Mouse (Mus musculus): ENCODE results near the gene Cflar. TPM values are rescaled to one million over a fixed set of nuclear protein-coding genes. Genes with fewer than 3 reads are reported as not detected.

Cflar gene
- polyA plus RNA-seq, 1 experiment from 2014 or later, result 26.2 TPM

GRCm38 (mm10) chr1:58715536-58715935 lies 4.2 kb downstream of the Cflar start:
- Histone ChIP-seq H3K4me1 (peaks cover 22% of the 10 kb centered on the region), H3K36me3 (peaks cover 46% of the 10 kb centered on the region), H3K9me3 (replicated peaks) (no peaks in the 10 kb centered on the region), H3K27ac (no peak overlapping the region), H3K27me3 (ENCODE audit: low read depth, poor library complexity, severe bottlenecking) (no peaks in the 10 kb centered on the region), H3K4me3 (no peak overlapping the region)
- no peak for DNase-seq (ENCODE audit: low spot score)

GRCm38 (mm10) chr1:58716162-58716882 lies 5.0 kb downstream of the Cflar start:
- peaks cover 47% of the 10 kb centered on the region for H3K36me3 ChIP-seq
- no peak for DNase-seq (ENCODE audit: low spot score)
- no peaks in the 10 kb centered on the region for H3K9me3 ChIP-seq (replicated peaks)
- WGBS, result 77% methylated on average over 7 of the region's 7 CpGs
- no peak overlapping the region for H3K27ac ChIP-seq
- H3K4me3 ChIP-seq, result no peak overlapping the region
- H3K27me3 ChIP-seq (ENCODE audit: low read depth, poor library complexity, severe bottlenecking), result no peaks in the 10 kb centered on the region
- H3K4me1 ChIP-seq, result peaks cover 22% of the 10 kb centered on the region

GRCm38 (mm10) chr1:58716883-58717220 lies 5.5 kb downstream of the Cflar start:
- Histone ChIP-seq H3K27ac (no peak overlapping the region), H3K4me1 (peaks cover 22% of the 10 kb centered on the region), H3K36me3 (peaks cover 53% of the 10 kb centered on the region), H3K9me3 (replicated peaks) (no peaks in the 10 kb centered on the region), H3K4me3 (no peak overlapping the region), H3K27me3 (ENCODE audit: low read depth, poor library complexity, severe bottlenecking) (no peaks in the 10 kb centered on the region)
- DNase-seq (ENCODE audit: low spot score), result no peak
- WGBS, result 97% methylated on average over 4 of the region's 4 CpGs

GRCm38 (mm10) chr1:58717589-58718270 lies 6.4 kb downstream of the Cflar start:
- no peak overlapping the region for H3K4me3 ChIP-seq
- 95% methylated on average over 8 of the region's 8 CpGs for WGBS
- no peak overlapping the region for H3K27ac ChIP-seq
- DNase-seq (ENCODE audit: low spot score), result no peak
- H3K4me1 ChIP-seq, result peaks cover 16% of the 10 kb centered on the region
- H3K27me3 ChIP-seq (ENCODE audit: low read depth, poor library complexity, severe bottlenecking), result no peaks in the 10 kb centered on the region
- peaks cover 57% of the 10 kb centered on the region for H3K36me3 ChIP-seq
- no peaks in the 10 kb centered on the region for H3K9me3 ChIP-seq (replicated peaks)

GRCm38 (mm10) chr1:58719356-58719945 lies 8.1 kb downstream of the Cflar start:
- H3K4me3 ChIP-seq, result no peak overlapping the region
- peaks cover 57% of the 10 kb centered on the region for H3K36me3 ChIP-seq
- no peaks in the 10 kb centered on the region for H3K9me3 ChIP-seq (replicated peaks)
- no peak for DNase-seq (ENCODE audit: low spot score)
- no peaks in the 10 kb centered on the region for H3K27me3 ChIP-seq (ENCODE audit: low read depth, poor library complexity, severe bottlenecking)
- peaks cover 21% of the 10 kb centered on the region for H3K4me1 ChIP-seq
- no peak overlapping the region for H3K27ac ChIP-seq
- WGBS, result 89% methylated on average over 7 of the region's 7 CpGs

- Histone ChIP-seq H3K4me1 (peaks cover 19% of the 10 kb centered on the region), H3K4me3 (no peak overlapping the region), H3K36me3 (peaks cover 56% of the 10 kb centered on the region), H3K27ac (no peak overlapping the region), H3K9me3 (replicated peaks) (no peaks in the 10 kb centered on the region), H3K27me3 (ENCODE audit: low read depth, poor library complexity, severe bottlenecking) (no peaks in the 10 kb centered on the region)
- 93% methylated on average over 8 of the region's 8 CpGs for WGBS
- no peak for DNase-seq (ENCODE audit: low spot score)
Measured at GRCm38 (mm10) chr1:58720090-58720489, 8.8 kb downstream of the Cflar start.

DNA sequence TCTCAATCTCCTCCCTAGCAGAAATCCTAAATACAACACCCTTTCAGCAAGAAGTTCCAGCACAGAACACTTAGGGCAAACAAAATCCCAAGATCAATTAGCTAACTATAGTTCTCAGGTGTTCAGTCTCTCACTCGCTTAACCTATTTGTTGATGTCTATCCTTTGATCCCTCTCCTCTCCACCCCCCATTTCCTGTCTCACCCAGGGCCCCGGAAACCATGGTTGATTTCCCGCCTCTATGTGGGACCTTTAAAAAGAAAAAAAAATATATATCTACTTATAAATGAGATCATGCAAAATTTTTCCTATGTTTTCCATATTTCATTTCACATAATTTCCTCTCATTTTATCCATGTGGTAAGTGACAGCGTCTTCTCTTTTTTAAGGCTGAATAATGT lies 9.7 kb downstream of the Cflar start:
- WGBS, result 78% methylated on average over 4 of the region's 4 CpGs
- no peak overlapping the region for H3K4me3 ChIP-seq

GRCm38 (mm10) chr1:58722115-58722938 lies 11.0 kb downstream of the Cflar start:
- Histone ChIP-seq H3K27me3 (ENCODE audit: low read depth, poor library complexity, severe bottlenecking) (no peaks in the 10 kb centered on the region), H3K4me1 (peaks cover 14% of the 10 kb centered on the region), H3K27ac (no peak overlapping the region), H3K9me3 (replicated peaks) (no peaks in the 10 kb centered on the region), H3K36me3 (peaks cover 47% of the 10 kb centered on the region), H3K4me3 (no peak overlapping the region)
- no peak for DNase-seq (ENCODE audit: low spot score)
- WGBS, result 93% methylated on average over 11 of the region's 11 CpGs

More for the DNA sequence above, 9.7 kb downstream of the Cflar start:
- no peaks in the 10 kb centered on the region for H3K27me3 ChIP-seq (ENCODE audit: low read depth, poor library complexity, severe bottlenecking)
- no peak for DNase-seq (ENCODE audit: low spot score)
- H3K36me3 ChIP-seq, result peaks cover 50% of the 10 kb centered on the region
- H3K4me1 ChIP-seq, result peaks cover 19% of the 10 kb centered on the region
- H3K9me3 ChIP-seq (replicated peaks), result no peaks in the 10 kb centered on the region
- no peak overlapping the region for H3K27ac ChIP-seq

GRCm38 (mm10) chr1:58723062-58723808 lies 11.9 kb downstream of the Cflar start:
- Histone ChIP-seq H3K36me3 (peaks cover 48% of the 10 kb centered on the region), H3K27me3 (ENCODE audit: low read depth, poor library complexity, severe bottlenecking) (no peaks in the 10 kb centered on the region), H3K4me3 (no peak overlapping the region), H3K4me1 (peaks cover 14% of the 10 kb centered on the region), H3K9me3 (replicated peaks) (no peaks in the 10 kb centered on the region), H3K27ac (no peak overlapping the region)
- WGBS, result 72% methylated on average over 7 of the region's 7 CpGs
- no peak for DNase-seq (ENCODE audit: low spot score)

DNA sequence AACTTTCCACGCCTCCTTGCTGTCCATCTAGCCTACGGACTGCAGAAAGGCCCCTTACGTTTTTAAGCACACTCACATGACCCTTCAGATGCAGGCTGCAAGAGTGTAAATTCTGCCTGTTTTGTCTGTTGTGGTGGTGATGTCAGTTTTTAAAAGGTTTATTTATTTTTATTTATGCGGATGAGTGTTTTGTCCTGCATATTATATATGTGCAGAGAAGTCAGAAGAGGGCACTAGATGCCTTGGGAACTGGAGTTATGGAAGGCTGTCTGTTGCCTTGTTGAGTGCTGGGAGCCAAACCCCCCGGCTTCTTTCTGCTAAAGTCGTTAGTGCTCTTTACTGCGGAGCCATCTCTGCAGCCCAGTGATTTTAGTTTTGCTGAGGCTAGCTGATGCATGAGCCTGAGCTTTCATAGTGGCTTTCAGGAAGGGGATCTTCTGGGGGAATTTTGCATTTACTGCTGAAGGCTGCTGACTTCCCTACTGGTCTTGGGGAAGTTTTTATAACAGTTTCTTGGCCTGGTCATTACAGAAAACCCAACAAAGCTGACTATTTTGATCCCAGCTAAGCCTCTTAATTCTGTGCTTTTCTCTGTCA lies 12.6 kb downstream of the Cflar start:
- H3K4me1 ChIP-seq, result peaks cover 14% of the 10 kb centered on the region
- whole genome bisulfite sequencing, result 61% methylated on average over 7 of the region's 7 CpGs
- DNase-seq (ENCODE audit: low spot score), result no peak

DNA sequence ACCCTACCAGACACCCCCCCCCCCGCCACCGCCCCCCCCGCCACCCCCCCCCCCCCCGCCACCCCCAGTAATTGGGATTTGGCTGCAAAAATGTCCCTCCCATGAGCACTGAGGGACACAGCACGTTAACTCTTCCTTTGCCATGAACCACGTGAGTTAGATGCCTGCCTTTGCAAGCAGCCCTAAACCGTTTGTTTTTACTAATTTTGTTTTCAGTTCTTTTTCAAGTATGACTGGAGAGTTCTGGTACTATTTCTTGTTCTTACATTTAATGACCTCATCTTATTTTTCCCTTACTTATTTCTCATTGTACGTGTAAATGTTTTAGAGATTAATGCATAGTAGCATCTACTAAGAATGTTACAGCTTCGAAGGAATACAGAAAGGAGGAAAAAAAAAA lies 13.2 kb downstream of the Cflar start:
- no peaks in the 10 kb centered on the region for H3K9me3 ChIP-seq (replicated peaks)
- DNase-seq (ENCODE audit: low spot score), result no peak
- peaks cover 51% of the 10 kb centered on the region for H3K36me3 ChIP-seq
- H3K27me3 ChIP-seq (ENCODE audit: low read depth, poor library complexity, severe bottlenecking), result no peaks in the 10 kb centered on the region
- WGBS, result 61% methylated on average over 5 of the region's 9 CpGs
- H3K4me3 ChIP-seq, result no peak overlapping the region
- H3K27ac ChIP-seq, result 0 out of 2 replicates have a peak overlapping the region, but pooled peaks have one; percentile 36
- peaks cover 14% of the 10 kb centered on the region for H3K4me1 ChIP-seq

More for the DNA sequence above, 12.6 kb downstream of the Cflar start:
- Histone ChIP-seq H3K27ac (peak overlapping the region; percentile 36; the same call in 1 of the 2 replicates), H3K27me3 (ENCODE audit: low read depth, poor library complexity, severe bottlenecking) (no peaks in the 10 kb centered on the region), H3K4me3 (no peak overlapping the region), H3K9me3 (replicated peaks) (no peaks in the 10 kb centered on the region), H3K36me3 (peaks cover 50% of the 10 kb centered on the region)

- H3K27me3 ChIP-seq (ENCODE audit: low read depth, poor library complexity, severe bottlenecking), result no peaks in the 10 kb centered on the region
- DNase-seq (ENCODE audit: low spot score), result no peak
- peaks cover 51% of the 10 kb centered on the region for H3K36me3 ChIP-seq
- no peak overlapping the region for H3K4me3 ChIP-seq
- H3K27ac ChIP-seq, result no peak overlapping the region
- peaks cover 14% of the 10 kb centered on the region for H3K4me1 ChIP-seq
- H3K9me3 ChIP-seq (replicated peaks), result no peaks in the 10 kb centered on the region
Measured at GRCm38 (mm10) chr1:58725095-58725494, 13.8 kb downstream of the Cflar start.

Data from limb, embryonic 10.5 days (tissue).